Mouse (Mus musculus) macrophage (primary cell): ENCODE measurements at regions not wholly inside any gene's neighbourhood (a gene's known extent, or its start where the extent isn't known, plus 50 kb on each side); places are given as distances from the start of the nearest gene placed in this dataset.
"Not testable (repeated sequence)": the region's sequence is repeated elsewhere in the genome, so short reads cannot be mapped to it uniquely, and the experiment has no call there.

Experiments
- H3K27ac ChIP-seq: fragments of 350-480 bp; formaldehyde crosslinking; 2 replicates; pipeline ENCODE4 v1.9.0; 2021
- H3K36me3 ChIP-seq: fragments of 350-480 bp; formaldehyde crosslinking; 2 replicates; pipeline ENCODE4 v1.9.0; 2021; ENCODE audit errors: inconsistent target
- H3K4me3 ChIP-seq: fragments of 350-480 bp; formaldehyde crosslinking; 2 replicates; pipeline ENCODE4 v1.9.0; 2021; ENCODE audit errors: inconsistent target
- H3K79me2 ChIP-seq: fragments of 350-480 bp; formaldehyde crosslinking; 2 replicates; pipeline ENCODE4 v1.9.0; 2021; ENCODE audit errors: inconsistent target
- WGBS: methylation state at CpG from one replicate; pipeline ENCODE4 v1.1.7; 2026; ENCODE audit warnings: inconsistent platforms; ENCODE audit not compliant: missing documents; 5-methylcytosine and 5-hydroxymethylcytosine counted together

- WGBS, result 96% methylated on average over 5 of the region's 5 CpGs
Observed at GRCm38 (mm10) chr6:99921966-99922365, 195.8 kb upstream of the Prok2 start.

DNA sequence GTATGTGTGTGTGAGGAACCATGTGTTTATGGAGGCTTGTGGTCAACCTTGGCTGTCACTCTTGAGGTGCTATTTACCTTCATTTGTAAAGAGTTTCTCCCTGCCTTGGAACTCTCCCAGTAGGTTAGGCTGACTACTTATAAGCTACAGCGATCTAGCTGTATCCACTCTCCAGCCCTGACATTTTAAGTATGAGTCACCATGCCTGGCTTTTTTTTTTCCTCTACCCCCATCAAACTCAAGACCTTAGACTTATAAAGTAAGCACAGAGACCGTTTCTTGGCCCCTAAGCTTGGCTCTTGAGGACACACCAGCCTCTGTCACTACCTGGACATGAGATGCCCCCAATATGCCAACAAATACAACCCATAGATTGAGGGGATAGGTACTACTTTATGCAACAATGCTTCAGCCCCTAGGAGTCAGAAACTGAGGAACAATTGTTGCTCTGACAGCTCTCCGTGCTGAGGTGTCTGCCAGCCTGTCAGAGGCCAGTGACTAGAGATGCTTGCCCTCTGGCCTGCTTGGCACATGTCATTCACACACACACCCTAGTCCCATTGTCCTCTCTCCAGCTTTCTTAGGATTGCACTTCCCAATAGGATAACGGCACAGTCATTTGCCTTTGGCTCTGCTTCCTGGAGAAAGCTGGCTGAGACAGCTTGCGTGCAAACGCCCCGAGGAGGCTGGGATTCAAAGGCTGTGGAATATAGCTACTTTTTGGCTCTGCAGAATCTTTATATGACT, 193.8 kb upstream of the Prok2 start:
- WGBS, result 93% methylated on average over 7 of the region's 7 CpGs
- Histone ChIP-seq H3K27ac (no peak overlapping the region), H3K36me3 (no peaks in the 10 kb centered on the region), H3K4me3 (no peak overlapping the region), H3K79me2 (no peaks in the 10 kb centered on the region)

More at GRCm38 (mm10) chr6:99921966-99922365, 195.8 kb upstream of the Prok2 start:
- Histone ChIP-seq H3K4me3 (no peak overlapping the region), H3K27ac (no peak overlapping the region), H3K36me3 (no peaks in the 10 kb centered on the region), H3K79me2 (no peaks in the 10 kb centered on the region)

GRCm38 (mm10) chr6:99918351-99918750, 192.2 kb upstream of the Prok2 start:
- H3K27ac ChIP-seq, result no peak overlapping the region
- no peak overlapping the region for H3K4me3 ChIP-seq
- no peaks in the 10 kb centered on the region for H3K36me3 ChIP-seq
- 84% methylated on average over 3 of the region's 3 CpGs for WGBS
- no peaks in the 10 kb centered on the region for H3K79me2 ChIP-seq

- no peak overlapping the region for H3K4me3 ChIP-seq
- H3K79me2 ChIP-seq, result no peaks in the 10 kb centered on the region
- 17% methylated on average over 7 of the region's 7 CpGs for WGBS
- H3K27ac ChIP-seq, result no peak overlapping the region
- H3K36me3 ChIP-seq, result no peaks in the 10 kb centered on the region
Observed at GRCm38 (mm10) chr6:99909921-99910320, 183.7 kb upstream of the Prok2 start.

DNA sequence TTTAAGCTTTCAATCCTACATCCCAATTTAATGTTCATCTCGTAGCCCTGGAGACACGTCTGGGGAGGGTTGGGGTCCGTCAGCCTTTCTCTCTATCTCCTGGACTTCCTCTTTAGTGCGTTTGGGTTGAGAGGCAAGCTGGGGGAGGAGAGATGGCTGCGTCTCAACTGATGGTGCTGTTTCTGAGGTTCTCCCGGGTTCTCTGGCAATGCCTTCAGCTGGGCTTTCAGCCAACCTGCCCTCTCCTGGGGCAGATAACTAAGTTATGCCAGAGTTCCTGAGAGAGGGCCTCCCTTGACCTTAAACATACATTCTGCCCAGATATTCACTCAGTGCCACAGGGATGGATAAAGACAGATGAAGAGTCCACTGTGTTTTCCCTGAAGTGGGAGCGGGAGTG, 183.3 kb upstream of the Prok2 start:
- no peaks in the 10 kb centered on the region for H3K79me2 ChIP-seq
- WGBS, result 24% methylated on average over 7 of the region's 7 CpGs
- H3K36me3 ChIP-seq, result no peaks in the 10 kb centered on the region

GRCm38 (mm10) chr6:99908066-99908465, 181.9 kb upstream of the Prok2 start:
- Histone ChIP-seq H3K36me3 (no peaks in the 10 kb centered on the region), H3K79me2 (no peaks in the 10 kb centered on the region), H3K27ac (no peak overlapping the region), H3K4me3 (no peak overlapping the region)
- WGBS, result 85% methylated on average over 3 of the region's 3 CpGs

More for the DNA sequence above, 183.3 kb upstream of the Prok2 start:
- Histone ChIP-seq H3K27ac (no peak overlapping the region), H3K4me3 (no peak overlapping the region)

DNA sequence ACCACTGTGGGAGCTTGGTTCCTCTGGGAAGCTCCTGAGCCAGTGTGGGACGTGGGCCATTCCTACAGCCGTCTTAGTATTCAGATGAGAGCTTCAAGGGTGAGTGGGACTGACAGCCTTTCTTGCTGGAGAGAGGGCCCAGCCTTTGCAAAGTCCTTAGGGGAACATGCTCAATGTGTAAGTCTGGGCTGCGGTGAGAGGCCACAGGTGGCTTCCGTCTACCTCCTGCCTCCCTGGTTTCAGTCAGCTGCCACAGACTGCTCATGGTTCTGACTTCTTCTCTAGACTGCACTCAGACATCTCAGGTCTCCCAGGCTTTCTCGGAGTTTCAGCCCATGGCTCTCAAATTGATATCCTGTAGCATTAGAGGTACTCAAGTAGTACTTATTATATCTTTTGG, 179.0 kb upstream of the Prok2 start:
- WGBS, result 84% methylated on average over 5 of the region's 5 CpGs
- H3K4me3 ChIP-seq, result no peak overlapping the region

DNA sequence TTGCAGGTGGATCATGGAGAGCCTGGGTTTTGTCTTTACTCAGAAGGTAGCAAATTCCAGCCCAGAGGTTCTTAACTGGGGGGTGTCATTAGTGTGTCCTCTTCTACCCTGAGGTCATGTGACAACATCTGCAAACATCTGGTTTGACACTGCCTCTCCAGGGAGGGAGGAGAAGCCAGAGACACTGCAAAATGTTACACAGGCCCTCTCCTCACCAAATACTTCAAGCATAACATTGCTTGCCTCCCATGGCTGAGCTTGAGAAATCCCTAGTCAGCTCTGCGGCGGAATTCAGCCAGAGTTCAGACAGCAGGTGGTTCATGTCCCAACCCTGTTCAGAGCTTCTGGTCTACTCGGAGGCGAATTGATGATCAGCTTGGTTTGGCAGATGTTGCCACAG, 178.4 kb upstream of the Prok2 start:
- no peak overlapping the region for H3K27ac ChIP-seq
- H3K4me3 ChIP-seq, result no peak overlapping the region
- no peaks in the 10 kb centered on the region for H3K79me2 ChIP-seq
- no peaks in the 10 kb centered on the region for H3K36me3 ChIP-seq
- WGBS, result 86% methylated on average over 4 of the region's 4 CpGs

More for the DNA sequence above, 179.0 kb upstream of the Prok2 start:
- Histone ChIP-seq H3K79me2 (no peaks in the 10 kb centered on the region), H3K36me3 (no peaks in the 10 kb centered on the region), H3K27ac (no peak overlapping the region)

- H3K4me3 ChIP-seq, H3K79me2 ChIP-seq, H3K27ac ChIP-seq, H3K36me3 ChIP-seq: not testable (repeated sequence)
Observed at GRCm38 (mm10) chr6:99904044-99904443, 177.9 kb upstream of the Prok2 start.

- H3K79me2 ChIP-seq, result no peaks in the 10 kb centered on the region
- no peaks in the 10 kb centered on the region for H3K36me3 ChIP-seq
- 34% methylated on average over 3 of the region's 3 CpGs for WGBS
- no peak overlapping the region for H3K4me3 ChIP-seq
- no peak overlapping the region for H3K27ac ChIP-seq
Observed at GRCm38 (mm10) chr6:99901564-99901963, 175.4 kb upstream of the Prok2 start.

- no peaks in the 10 kb centered on the region for H3K36me3 ChIP-seq
- H3K79me2 ChIP-seq, result no peaks in the 10 kb centered on the region
- H3K27ac ChIP-seq, result no peak overlapping the region
- WGBS, result 66% methylated on average over 5 of the region's 5 CpGs
- H3K4me3 ChIP-seq, result no peak overlapping the region
Observed at GRCm38 (mm10) chr6:99901146-99901545, 175.0 kb upstream of the Prok2 start.

DNA sequence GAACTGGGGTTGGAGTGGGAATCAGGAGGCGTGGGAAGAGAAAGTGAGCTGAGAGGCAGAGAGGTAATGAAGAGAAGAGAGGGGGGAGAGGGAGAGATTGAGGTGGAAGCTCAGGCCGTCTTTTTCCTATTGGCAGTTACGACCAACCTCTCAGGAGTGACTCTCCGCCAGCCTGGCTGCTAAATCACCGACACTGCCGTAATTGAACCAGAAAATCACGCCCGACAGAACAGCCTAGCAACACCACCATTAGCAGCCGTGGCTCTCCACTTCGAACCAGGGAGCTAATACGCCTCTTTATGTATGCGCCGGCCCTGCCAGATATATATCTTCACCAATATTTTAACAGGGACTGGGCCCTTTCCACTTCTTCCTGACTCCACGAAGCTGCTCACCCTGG, 173.5 kb upstream of the Prok2 start:
- Histone ChIP-seq H3K4me3 (no peak overlapping the region), H3K27ac (no peak overlapping the region), H3K79me2 (no peaks in the 10 kb centered on the region), H3K36me3 (no peaks in the 10 kb centered on the region)
- 95% methylated on average over 14 of the region's 14 CpGs for WGBS

DNA sequence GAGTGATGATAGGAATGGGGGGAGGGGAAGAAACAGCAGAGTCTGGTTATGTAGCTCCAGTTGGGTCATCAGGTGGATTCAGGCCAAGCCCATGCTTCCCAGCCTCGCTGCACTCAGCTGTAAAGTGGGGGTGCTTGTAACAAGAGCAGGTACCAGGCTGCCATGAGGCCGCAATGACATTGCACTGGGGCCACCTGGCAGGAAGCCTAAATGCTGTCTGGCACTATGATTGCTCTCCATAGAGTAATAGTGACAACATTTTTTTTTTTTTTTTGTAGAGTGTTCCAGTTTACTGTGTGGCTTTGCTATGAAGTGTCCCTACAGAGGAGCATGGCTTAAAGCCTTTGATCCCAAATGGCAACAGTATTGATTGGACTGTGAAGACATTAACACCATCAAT, 171.9 kb upstream of the Prok2 start:
- H3K36me3 ChIP-seq, result no peaks in the 10 kb centered on the region
- no peaks in the 10 kb centered on the region for H3K79me2 ChIP-seq
- no peak overlapping the region for H3K4me3 ChIP-seq
- no peak overlapping the region for H3K27ac ChIP-seq
- 8% methylated on average over 2 of the region's 2 CpGs for WGBS

- 90% methylated on average over 4 of the region's 4 CpGs for WGBS
- Histone ChIP-seq H3K36me3 (no peaks in the 10 kb centered on the region), H3K79me2 (no peaks in the 10 kb centered on the region), H3K4me3 (no peak overlapping the region), H3K27ac (no peak overlapping the region)
Observed at GRCm38 (mm10) chr6:99895558-99895957, 169.4 kb upstream of the Prok2 start.

DNA sequence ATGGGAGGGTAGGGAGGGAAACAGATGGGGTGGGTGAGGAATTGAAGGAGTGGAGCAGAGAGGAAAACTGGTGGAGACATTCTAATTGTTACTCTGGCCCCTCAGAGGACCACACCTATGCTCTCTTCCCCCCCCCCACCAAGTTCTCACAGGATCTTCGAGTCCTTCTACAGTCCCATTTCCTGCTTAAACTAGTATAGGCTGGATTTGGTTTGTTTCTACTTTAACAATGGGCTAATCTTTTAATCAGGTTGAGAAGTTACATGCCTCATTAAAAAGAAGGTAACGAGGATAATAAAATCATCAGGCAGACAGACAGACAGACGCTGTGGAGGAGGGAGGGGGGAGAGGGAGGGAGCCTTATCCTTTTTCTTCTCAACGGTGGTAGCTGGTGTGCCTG, 167.7 kb upstream of the Prok2 start:
- Histone ChIP-seq H3K36me3 (no peaks in the 10 kb centered on the region), H3K27ac (no peak overlapping the region), H3K79me2 (no peaks in the 10 kb centered on the region), H3K4me3 (no peak overlapping the region)
- 67% methylated on average over 4 of the region's 4 CpGs for WGBS

DNA sequence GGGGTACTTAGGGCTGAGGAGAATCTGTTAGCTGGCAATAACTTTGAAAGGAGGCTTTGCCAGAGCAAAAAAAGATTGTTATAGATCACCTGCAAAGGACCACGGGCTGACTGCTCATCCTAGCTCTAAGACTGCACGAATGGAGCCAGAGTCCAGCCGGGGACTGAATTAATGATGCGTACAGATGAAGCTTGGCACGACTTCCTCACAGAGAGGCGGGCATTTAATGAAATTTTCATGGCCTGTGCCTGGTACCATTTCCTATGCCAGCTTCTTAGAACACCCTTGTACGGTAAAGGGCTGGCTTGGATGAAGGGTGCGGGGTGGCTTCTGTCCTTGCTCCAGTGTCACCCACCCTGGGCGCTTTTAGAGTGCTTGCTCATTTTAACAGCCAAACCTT, 166.0 kb upstream of the Prok2 start:
- no peaks in the 10 kb centered on the region for H3K79me2 ChIP-seq
- H3K36me3 ChIP-seq, result no peaks in the 10 kb centered on the region
- WGBS, result 94% methylated on average over 9 of the region's 9 CpGs
- H3K4me3 ChIP-seq, result no peak overlapping the region
- H3K27ac ChIP-seq, result no peak overlapping the region
